25 mouse cellular contexts compared by ENCODE assay signal in genomic region chr3:107360341-107360740, GRCm38 (mm10). TPM values are rescaled to one million over a fixed set of nuclear protein-coding genes. Genes with fewer than 3 reads are reported as not detected.
DNase-seq lines count a peak whose midpoint lies in the region.
"Had no signal": no experiment of that assay in that cellular context is flagged by ENCODE, and none has a peak within 500 bp of the region (broad histone marks: within the 10 kb centered on the region; RNA-seq: fewer than 3 reads in every experiment).

No protein-coding gene starts in this region.

- DNase-seq in heart, adult 18-20 months, result peak; percentile 37 to 38
- DNase-seq in heart, embryonic 10.5 days (ENCODE audit: low spot score), result no peak
- DNase-seq in 3T3-L1 (ENCODE audit: low read depth, low spot score), result peak; percentile 40
- DNase-seq in embryonic facial prominence, embryonic 10.5 days (ENCODE audit: low spot score), result no peak
- DNase-seq in limb, embryonic 10.5 days (ENCODE audit: low spot score), result no peak
- no peak for DNase-seq in urinary bladder, postnatal 10 days (ENCODE audit: low spot score)
- DNase-seq in spleen, postnatal 10 days (ENCODE audit: low spot score in 2 of 2), result no peak
- DNase-seq: adrenal gland, adult 8-10 months; cerebellum, adult 11-12 months; cerebellum, postnatal 10 days; kidney, adult 18-20 months; kidney, postnatal 25 days; right cerebral cortex, postnatal 14 days; spleen, adult 18-20 months; thymus, postnatal 25 days had no signal

- H3K27me3 ChIP-seq in heart, embryonic 10.5 days (ENCODE audit: insufficient read depth, poor library complexity, severe bottlenecking), result peaks cover 5% of the 10 kb centered on the region; the same call in 1 of the 2 replicates
- H3K27me3 ChIP-seq in embryonic facial prominence, embryonic 10.5 days (replicated peaks; ENCODE audit: low read depth, poor library complexity, severe bottlenecking), result peaks cover 9% of the 10 kb centered on the region
- peaks cover 4% of the 10 kb centered on the region; the same call in 1 of the 2 replicates for H3K27me3 ChIP-seq in limb, embryonic 10.5 days (ENCODE audit: low read depth, poor library complexity, severe bottlenecking)
- H3K27me3 ChIP-seq: embryonic facial prominence, embryonic 13.5 days; midbrain, embryonic 15.5 days had no signal

- H3K4me1 ChIP-seq in heart, embryonic 10.5 days, result peaks cover 14% of the 10 kb centered on the region; the same call in 1 of the 2 replicates
- peaks cover 42% of the 10 kb centered on the region for H3K4me1 ChIP-seq in embryonic facial prominence, embryonic 10.5 days
- H3K4me1 ChIP-seq in limb, embryonic 10.5 days, result peaks cover 42% of the 10 kb centered on the region
- H3K4me1 ChIP-seq: midbrain, embryonic 15.5 days; neural tube, embryonic 12.5 days had no signal

- no peaks in the 10 kb centered on the region for H3K9me3 ChIP-seq in heart, embryonic 10.5 days
- H3K9me3 ChIP-seq in embryonic facial prominence, embryonic 10.5 days, result no peaks in the 10 kb centered on the region
- no peaks in the 10 kb centered on the region for H3K9me3 ChIP-seq in limb, embryonic 10.5 days (replicated peaks)
- H3K9me3 ChIP-seq: embryonic facial prominence, embryonic 13.5 days; forebrain, embryonic 13.5 days; limb, embryonic 15.5 days; liver, embryonic 15.5 days; midbrain, embryonic 15.5 days; neural tube, embryonic 12.5 days had no signal

- H3K4me3 ChIP-seq in heart, embryonic 10.5 days, result no peak overlapping the region
- no peak overlapping the region for H3K4me3 ChIP-seq in embryonic facial prominence, embryonic 10.5 days
- no peak overlapping the region for H3K4me3 ChIP-seq in limb, embryonic 10.5 days
- H3K4me3 ChIP-seq: embryonic facial prominence, embryonic 13.5 days; erythroblast, embryonic 14.5 days; forebrain, embryonic 13.5 days; layer of hippocampus, adult 2 months; limb, embryonic 15.5 days; liver, embryonic 15.5 days; midbrain, embryonic 15.5 days; neural tube, embryonic 12.5 days had no signal

- 53% methylated on average over 4 of the region's 4 CpGs for WGBS in heart, embryonic 10.5 days
- 52% methylated on average over 4 of the region's 4 CpGs for WGBS in embryonic facial prominence, embryonic 10.5 days
- WGBS in limb, embryonic 10.5 days, result 67% methylated on average over 4 of the region's 4 CpGs

- no peak overlapping the region for H3K27ac ChIP-seq in heart, embryonic 10.5 days
- H3K27ac ChIP-seq in embryonic facial prominence, embryonic 10.5 days (replicated peaks), result peak overlapping the region; percentile 66
- H3K27ac ChIP-seq in limb, embryonic 10.5 days, result peak overlapping the region; percentile 80
- H3K27ac ChIP-seq: embryonic facial prominence, embryonic 13.5 days; forebrain, embryonic 13.5 days; hindbrain, embryonic 14.5 days; layer of hippocampus, adult 2 months; limb, embryonic 15.5 days; liver, embryonic 15.5 days; macrophage; midbrain, embryonic 15.5 days; neural tube, embryonic 12.5 days had no signal

- H3K36me3 ChIP-seq in heart, embryonic 10.5 days, result no peaks in the 10 kb centered on the region
- H3K36me3 ChIP-seq in embryonic facial prominence, embryonic 10.5 days (replicated peaks), result no peaks in the 10 kb centered on the region
- no peaks in the 10 kb centered on the region for H3K36me3 ChIP-seq in limb, embryonic 10.5 days
- H3K36me3 ChIP-seq: embryonic facial prominence, embryonic 13.5 days; limb, embryonic 15.5 days; liver, embryonic 15.5 days; midbrain, embryonic 15.5 days; neural tube, embryonic 12.5 days had no signal

RNA-seq across cellular contexts. Expression of gene Rbm15, which starts 26.9 kb away (rescaled TPM):
- 10 to 100 TPM; 21.7 to 24.6 TPM for total RNA-seq in heart, adult 18-20 months (2021)
- polyA plus RNA-seq in heart, embryonic 10.5 days (2016; fragmentation: Nextera tagmentation; extraction: Ambion mirVana), result 11.8 and 13.3 TPM in 2 replicates
- polyA plus RNA-seq in embryonic facial prominence, embryonic 10.5 days (2016; fragmentation: Nextera tagmentation; extraction: Ambion mirVana), result 21.0 and 21.6 TPM in 2 replicates
- 17.2 and 17.4 TPM in 2 replicates for polyA plus RNA-seq in limb, embryonic 10.5 days (2016; fragmentation: Nextera tagmentation; extraction: Ambion mirVana)

Comparison
In these comparisons a context has a peak if more than half of its experiments do, and no peak if none do; other contexts are left out.
1. DNase-seq: peak in heart, adult 18-20 months (2 of 2) and 3T3-L1 (single experiment); none in heart, embryonic 10.5 days (single experiment), embryonic facial prominence, embryonic 10.5 days (single experiment), limb, embryonic 10.5 days (single experiment), urinary bladder, postnatal 10 days (single experiment) and spleen, postnatal 10 days (0 of 2).